Mouse (Mus musculus) B cell, adult 2 months (primary cell): ENCODE measurements around the gene Slc25a44.
"Not testable (repeated sequence)": the region's sequence is repeated elsewhere in the genome, so short reads cannot be mapped to it uniquely, and the experiment has no call there.

ENCODE experiments used
- DNase-seq, 2 experiments: peaks; one replicate each; pipeline ENCODE4 v3.0.0; 2022

The Slc25a44 gene

GRCm38 (mm10) chr3:88449395-88450023 is 24.6 kb upstream of the Slc25a44 start:
- no peak for DNase-seq

GRCm38 (mm10) chr3:88448443-88448842 is 23.5 kb upstream of the Slc25a44 start:
- DNase-seq: no peak

GRCm38 (mm10) chr3:88447676-88448183 is 22.8 kb upstream of the Slc25a44 start:
- DNase-seq: no peak

GRCm38 (mm10) chr3:88446471-88447123 is 21.7 kb upstream of the Slc25a44 start:
- DNase-seq: no peak

GRCm38 (mm10) chr3:88442888-88443287 is 17.9 kb upstream of the Slc25a44 start:
- DNase-seq: no peak

GRCm38 (mm10) chr3:88442488-88442887 is 17.5 kb upstream of the Slc25a44 start:
- no peak for DNase-seq

GRCm38 (mm10) chr3:88440500-88441381 is 15.8 kb upstream of the Slc25a44 start:
- DNase-seq: peak; percentile 64 to 70

GRCm38 (mm10) chr3:88439582-88439981 is 14.6 kb upstream of the Slc25a44 start:
- no peak for DNase-seq

- DNase-seq: no peak
Observed at GRCm38 (mm10) chr3:88437454-88437853, 12.5 kb upstream of the Slc25a44 start.

GRCm38 (mm10) chr3:88436395-88437201 is 11.7 kb upstream of the Slc25a44 start:
- peak; percentile 61 to 66 for DNase-seq

GRCm38 (mm10) chr3:88435515-88435914 is 10.6 kb upstream of the Slc25a44 start:
- no peak for DNase-seq

- not testable (repeated sequence) for DNase-seq
Observed at GRCm38 (mm10) chr3:88428639-88429038, 3.7 kb upstream of the Slc25a44 start.

GRCm38 (mm10) chr3:88427342-88427905 is 2.5 kb upstream of the Slc25a44 start:
- DNase-seq: no peak

- no peak for DNase-seq
Observed at GRCm38 (mm10) chr3:88425708-88426420, 925 bp upstream of the Slc25a44 start.

- DNase-seq: no peak
Observed at GRCm38 (mm10) chr3:88425330-88425689, 371 bp upstream of the Slc25a44 start.

- DNase-seq: no peak
Observed at GRCm38 (mm10) chr3:88422020-88422720, 2.8 kb downstream of the Slc25a44 start.

GRCm38 (mm10) chr3:88420771-88421170 is 4.2 kb downstream of the Slc25a44 start:
- no peak for DNase-seq

GRCm38 (mm10) chr3:88418016-88418415 is 6.9 kb downstream of the Slc25a44 start:
- DNase-seq: no peak

- DNase-seq: no peak
Observed at GRCm38 (mm10) chr3:88415668-88416067, 9.3 kb downstream of the Slc25a44 start.

GRCm38 (mm10) chr3:88412636-88413035 is 12.3 kb downstream of the Slc25a44 start:
- DNase-seq: no peak

- DNase-seq: no peak
Observed at GRCm38 (mm10) chr3:88411681-88412080, 13.3 kb downstream of the Slc25a44 start.
